Mouse (Mus musculus): ENCODE data around the gene Armc5. TPM values are rescaled to one million over a fixed set of nuclear protein-coding genes. Genes with fewer than 3 reads are reported as not detected.

Gene Armc5
- total and polyA plus RNA-seq, 3 experiments, result 14.6 to 23.7 TPM; not detected in 1

- no peaks in the 10 kb centered on the region for H3K36me3 ChIP-seq (ENCODE audit: control insufficient read depth in 1 of 2, insufficient read depth in 2 of 2, low read length in 2 of 2)
- H3K9me3 ChIP-seq (replicated peaks; ENCODE audit: insufficient read depth, low read length), result no peaks in the 10 kb centered on the region
- H3K4me1 ChIP-seq (ENCODE audit: control insufficient read depth in 1 of 2, insufficient read depth in 2 of 2, low read length in 2 of 2), result no peaks in the 10 kb centered on the region
- H3K9ac ChIP-seq (ENCODE audit: control insufficient read depth, low read depth, low read length, poor library complexity, severe bottlenecking), result no peak overlapping the region
- H3K79me2 ChIP-seq (ENCODE audit: control insufficient read depth, insufficient read depth, low read length, poor library complexity), result no peaks in the 10 kb centered on the region
- no peak overlapping the region for H3K4me3 ChIP-seq (ENCODE audit: control insufficient read depth in 1 of 2, insufficient read depth in 1 of 2, low read depth in 2 of 2, low read length in 2 of 2)
- H3K27me3 ChIP-seq (ENCODE audit: control insufficient read depth in 1 of 2, insufficient read depth in 2 of 2, low read length in 2 of 2), result no peaks in the 10 kb centered on the region
- DNase-seq (ENCODE audit: low read depth, low spot score), result no peak
- TF ChIP-seq UBTF (IDR thresholded peaks at IDR 0.05; ENCODE audit: borderline replicate concordance, insufficient read depth, low read depth, low read length) (no peak), SIN3A (IDR thresholded peaks at IDR 0.05; ENCODE audit: low read length) (no peak), CTCF (IDR thresholded peaks at IDR 0.05 in 2 of 3, conservative IDR thresholded peaks at IDR 0.05 in 1 of 3; ENCODE audit: control insufficient read depth in 1 of 3, insufficient read depth in 1 of 3, low read depth in 2 of 3, low read length in 3 of 3, poor library complexity in 1 of 3, severe bottlenecking in 1 of 3) (no peak), KAT2A (conservative IDR thresholded peaks at IDR 0.05; ENCODE audit: low read depth, low read length) (no peak)
- no peak overlapping the region for H3K27ac ChIP-seq (ENCODE audit: control insufficient read depth, low read depth, low read length)
Measured at GRCm38 (mm10) chr7:128249998-128250397, 12.9 kb downstream of the Armc5 start.

- Histone ChIP-seq H3K9ac (ENCODE audit: control insufficient read depth, low read depth, low read length, poor library complexity, severe bottlenecking) (no peak overlapping the region), H3K27me3 (ENCODE audit: control insufficient read depth in 1 of 2, insufficient read depth in 2 of 2, low read length in 2 of 2) (no peaks in the 10 kb centered on the region), H3K36me3 (ENCODE audit: control insufficient read depth in 1 of 2, insufficient read depth in 2 of 2, low read length in 2 of 2) (no peaks in the 10 kb centered on the region), H3K4me3 (ENCODE audit: control insufficient read depth in 1 of 2, insufficient read depth in 1 of 2, low read depth in 2 of 2, low read length in 2 of 2) (no peak overlapping the region), H3K4me1 (ENCODE audit: control insufficient read depth in 1 of 2, insufficient read depth in 2 of 2, low read length in 2 of 2) (peaks cover 6% of the 10 kb centered on the region in 2 experiments), H3K79me2 (ENCODE audit: control insufficient read depth, insufficient read depth, low read length, poor library complexity) (no peaks in the 10 kb centered on the region), H3K9me3 (replicated peaks; ENCODE audit: insufficient read depth, low read length) (no peaks in the 10 kb centered on the region), H3K27ac (ENCODE audit: control insufficient read depth, low read depth, low read length) (no peak overlapping the region)
- DNase-seq (ENCODE audit: low read depth, low spot score), result no peak
- TF ChIP-seq MAX (IDR thresholded peaks at IDR 0.05; ENCODE audit: low read length) (no peak), POLR2AphosphoS2 (IDR thresholded peaks at IDR 0.05; ENCODE audit: low read length) (no peak), NELFE (IDR thresholded peaks at IDR 0.05; ENCODE audit: low read depth, low read length) (no peak), SMC3 (IDR thresholded peaks at IDR 0.05; ENCODE audit: low read depth, low read length) (no peak), TBP (IDR thresholded peaks at IDR 0.05; ENCODE audit: low read depth, low read length) (no peak), EP300 (IDR thresholded peaks at IDR 0.05; ENCODE audit: low read depth in 1 of 2, low read length in 2 of 2) (no peak), ETS1 (IDR thresholded peaks at IDR 0.05; ENCODE audit: low read depth, low read length) (no peak), CHD2 (IDR thresholded peaks at IDR 0.05; ENCODE audit: low read length) (no peak)
Measured at GRCm38 (mm10) chr7:128251946-128252345, 14.8 kb downstream of the Armc5 start.

- Histone ChIP-seq H3K9ac (ENCODE audit: control insufficient read depth, low read depth, low read length, poor library complexity, severe bottlenecking) (no peak overlapping the region), H3K4me3 (ENCODE audit: control insufficient read depth in 1 of 2, insufficient read depth in 1 of 2, low read depth in 2 of 2, low read length in 2 of 2) (no peak overlapping the region), H3K27me3 (ENCODE audit: control insufficient read depth in 1 of 2, insufficient read depth in 2 of 2, low read length in 2 of 2) (no peaks in the 10 kb centered on the region; a peak in 1 of 4 replicates), H3K79me2 (ENCODE audit: control insufficient read depth, insufficient read depth, low read length, poor library complexity) (no peaks in the 10 kb centered on the region), H3K27ac (ENCODE audit: control insufficient read depth, low read depth, low read length) (no peak overlapping the region), H3K36me3 (ENCODE audit: control insufficient read depth in 1 of 2, insufficient read depth in 2 of 2, low read length in 2 of 2) (peaks cover 0 to 4% of the 10 kb centered on the region in 2 experiments; a peak in 2 of 4 replicates), H3K4me1 (ENCODE audit: control insufficient read depth in 1 of 2, insufficient read depth in 2 of 2, low read length in 2 of 2) (peaks cover 9 to 12% of the 10 kb centered on the region in 2 experiments), H3K9me3 (replicated peaks; ENCODE audit: insufficient read depth, low read length) (no peaks in the 10 kb centered on the region)
- no peak for DNase-seq (ENCODE audit: low read depth, low spot score)
- TF ChIP-seq ZC3H11A (IDR thresholded peaks at IDR 0.05; ENCODE audit: low read depth, low read length) (no peak), TAL1 (IDR thresholded peaks at IDR 0.05; ENCODE audit: low read length) (no peak), CTCF (IDR thresholded peaks at IDR 0.05 in 2 of 3, conservative IDR thresholded peaks at IDR 0.05 in 1 of 3; ENCODE audit: control insufficient read depth in 1 of 3, insufficient read depth in 1 of 3, low read depth in 2 of 3, low read length in 3 of 3, poor library complexity in 1 of 3, severe bottlenecking in 1 of 3) (no peak), MAZ (IDR thresholded peaks at IDR 0.05; ENCODE audit: low read depth, low read length) (no peak), MEF2A (IDR thresholded peaks at IDR 0.05; ENCODE audit: extremely low read depth, insufficient replicate concordance, low read depth, low read length, poor library complexity, severe bottlenecking) (no peak), CHD2 (IDR thresholded peaks at IDR 0.05; ENCODE audit: low read length) (no peak), RAD21 (IDR thresholded peaks at IDR 0.05; ENCODE audit: low read depth, low read length) (no peak), GATA1 (IDR thresholded peaks at IDR 0.05; ENCODE audit: low read depth, low read length) (no peak), POLR2A (IDR thresholded peaks at IDR 0.05; ENCODE audit: control insufficient read depth in 1 of 2, insufficient read depth in 1 of 2, low read depth in 1 of 2, low read length in 2 of 2, poor library complexity in 1 of 2) (no peak), USF1 (IDR thresholded peaks at IDR 0.05; ENCODE audit: low read depth, low read length) (no peak), UBTF (IDR thresholded peaks at IDR 0.05; ENCODE audit: borderline replicate concordance, insufficient read depth, low read depth, low read length) (no peak), MYC (IDR thresholded peaks at IDR 0.05; ENCODE audit: low read depth, low read length) (no peak), JUND (IDR thresholded peaks at IDR 0.05; ENCODE audit: low read depth, low read length) (no peak)
Measured at GRCm38 (mm10) chr7:128252609-128253008, 15.5 kb downstream of the Armc5 start.

Data from MEL (cell line).